Mouse (Mus musculus) heart, embryonic 12.5 days (tissue): ENCODE measurements around the gene Tnrc6a. TPM values are rescaled to one million over a fixed set of nuclear protein-coding genes. Genes with fewer than 3 reads are reported as not detected.

Experiments
- ATAC-seq: fragments of 200-750 bp; cut with Nextera tagmentation; 2 replicates; pipeline ENCODE4 v1.8.0; 2017; ENCODE audit warnings: moderate TSS enrichment, moderate library complexity; ENCODE audit not compliant: insufficient number of reproducible peaks, low FRiP score
- H3K27ac ChIP-seq: fragments of 300-500 bp; sonication (generic); 2 replicates; pipeline ENCODE4 v1.5.1; 2016; ENCODE audit warnings: mild to moderate bottlenecking, moderate library complexity; ENCODE audit not compliant: poor library complexity, severe bottlenecking
- H3K27me3 ChIP-seq: fragments of 300-500 bp; sonication (generic); replicated peaks from 2 replicates; pipeline ENCODE4 v1.6.1; 2016; ENCODE audit warnings: mild to moderate bottlenecking, moderate library complexity
- H3K36me3 ChIP-seq: fragments of 300-500 bp; sonication (generic); 2 replicates; pipeline ENCODE4 v1.6.1; 2016; ENCODE audit warnings: mild to moderate bottlenecking, moderate library complexity
- H3K4me1 ChIP-seq: fragments of 300-500 bp; sonication (generic); replicated peaks from 2 replicates; pipeline ENCODE4 v1.6.1; 2016; ENCODE audit warnings: mild to moderate bottlenecking
- H3K4me2 ChIP-seq: fragments of 300-500 bp; sonication (generic); 2 replicates; pipeline ENCODE4 v1.6.1; 2016; ENCODE audit warnings: mild to moderate bottlenecking, moderate library complexity
- H3K4me3 ChIP-seq: fragments of 300-500 bp; sonication (generic); 2 replicates; pipeline ENCODE4 v1.5.1; 2016; ENCODE audit warnings: mild to moderate bottlenecking
- H3K9ac ChIP-seq: fragments of 300-500 bp; sonication (generic); 2 replicates; pipeline ENCODE4 v1.6.1; 2016; ENCODE audit warnings: mild to moderate bottlenecking, moderate library complexity
- H3K9me3 ChIP-seq: fragments of 300-500 bp; sonication (generic); replicated peaks from 2 replicates; pipeline ENCODE4 v1.6.1; 2016; ENCODE audit warnings: mild to moderate bottlenecking, moderate library complexity
- WGBS: fragments of 180-500 bp; shearing (Covaris S2); methylation state at CpG from one replicate; pipeline ENCODE4 v1.1.7; 2016; 5-methylcytosine and 5-hydroxymethylcytosine counted together
- polyA plus RNA-seq: library from polyadenylated mRNA; unstranded; fragments of >200 nt; fragmentation: Nextera tagmentation; extraction: Ambion mirVana; gene quantifications from 2 replicates; pipeline ENCODE4 v1.2.1, GENCODE M21; 2016

Tnrc6a gene
- polyA plus RNA-seq, 1 experiment from 2014 or later: 48.9 TPM

DNA sequence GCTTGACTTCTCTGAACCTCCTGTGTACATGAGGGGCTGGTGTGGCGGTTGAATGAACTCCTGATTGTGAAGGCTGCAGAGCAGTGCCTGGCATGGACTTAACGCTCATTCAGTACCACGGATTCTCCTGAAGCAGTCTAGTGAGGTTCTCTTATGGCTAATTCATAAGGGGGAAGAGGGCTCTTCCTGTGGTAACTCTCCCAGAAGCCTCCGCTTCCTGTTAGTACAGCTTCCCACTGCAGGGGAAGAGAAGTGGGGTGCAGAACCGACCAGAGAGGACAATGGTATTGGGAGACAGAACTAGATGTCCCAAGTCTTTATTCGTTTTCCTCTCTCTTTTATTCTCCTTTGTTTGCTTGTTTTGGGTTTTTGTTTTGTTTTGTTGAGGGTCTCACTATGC, 116.4 kb downstream of the Tnrc6a start:
- no peak overlapping the region for H3K4me3 ChIP-seq
- no peaks in the 10 kb centered on the region for H3K9me3 ChIP-seq
- H3K4me1 ChIP-seq: peaks cover 24% of the 10 kb centered on the region
- H3K36me3 ChIP-seq: no peaks in the 10 kb centered on the region
- H3K27ac ChIP-seq: no peak overlapping the region
- no peaks in the 10 kb centered on the region for H3K27me3 ChIP-seq
- H3K4me2 ChIP-seq: no peak overlapping the region
- WGBS: 66% methylated on average over 6 of the region's 6 CpGs
- no peak overlapping the region for H3K9ac ChIP-seq
- ATAC-seq: no peak

DNA sequence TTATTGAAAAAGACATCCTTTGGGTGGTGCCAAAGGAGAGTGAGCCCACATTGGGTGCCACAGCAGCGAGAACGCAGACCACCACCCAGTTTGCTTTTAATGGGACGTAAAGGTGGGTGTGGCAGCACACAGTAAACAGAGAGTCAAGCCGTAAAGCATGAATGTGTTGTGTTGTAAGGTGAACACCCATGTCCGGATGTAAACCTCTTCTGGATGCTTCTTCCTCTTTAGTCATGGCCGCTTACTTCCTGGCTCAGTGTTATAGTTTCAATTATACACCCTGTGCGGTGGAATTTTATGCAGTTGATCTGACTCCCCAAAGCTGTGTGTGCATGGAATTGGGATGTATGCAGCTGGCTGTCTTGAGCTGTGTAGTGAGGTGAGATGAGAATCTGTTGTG, 118.6 kb downstream of the Tnrc6a start:
- Histone ChIP-seq H3K9me3 (no peaks in the 10 kb centered on the region), H3K9ac (no peak overlapping the region), H3K27me3 (no peaks in the 10 kb centered on the region), H3K4me1 (peaks cover 30% of the 10 kb centered on the region), H3K4me3 (no peak overlapping the region), H3K4me2 (no peak overlapping the region), H3K27ac (no peak overlapping the region), H3K36me3 (no peaks in the 10 kb centered on the region)
- 84% methylated on average over 7 of the region's 7 CpGs for WGBS
- ATAC-seq: no peak

DNA sequence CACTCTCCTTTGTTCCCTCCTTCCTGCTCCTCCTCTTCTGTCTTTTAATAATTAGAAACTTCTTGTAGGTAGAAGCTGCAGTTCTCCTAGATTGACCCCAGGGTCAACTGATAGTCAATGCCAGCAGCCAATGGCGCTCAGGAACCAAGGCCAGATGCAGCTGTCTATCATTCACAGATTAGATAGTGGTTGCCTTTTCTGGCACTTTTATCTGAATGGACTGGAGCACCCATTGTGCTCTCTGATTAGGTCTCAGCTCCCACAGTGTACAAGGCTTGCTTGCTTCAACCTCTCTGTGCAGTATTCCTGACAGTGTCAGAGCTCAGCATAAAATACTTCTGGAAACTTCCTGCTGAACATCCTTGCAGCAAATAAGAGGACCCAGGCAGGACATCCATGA, 121.1 kb downstream of the Tnrc6a start:
- Histone ChIP-seq H3K4me2 (no peak overlapping the region), H3K36me3 (no peaks in the 10 kb centered on the region), H3K27me3 (no peaks in the 10 kb centered on the region), H3K4me1 (peaks cover 30% of the 10 kb centered on the region), H3K4me3 (no peak overlapping the region), H3K27ac (no peak overlapping the region), H3K9ac (no peak overlapping the region), H3K9me3 (no peaks in the 10 kb centered on the region)
- ATAC-seq: no peak
- WGBS: 14% methylated on average over 1 of the region's 1 CpGs

Other genes with a start within 250 kb of the Tnrc6a start
- 23.5 and 24.3 TPM in 2 replicates for gene Rbbp6, start 158.2 kb upstream of the Tnrc6a start, polyA plus RNA-seq
- 0.15 and 0.34 TPM in 2 replicates for gene Slc5a11, start 90.9 kb downstream of the Tnrc6a start, polyA plus RNA-seq
- 37.5 and 38.5 TPM in 2 replicates for gene Lcmt1, start 245.9 kb downstream of the Tnrc6a start, polyA plus RNA-seq
- 23.0 and 25.4 TPM in 2 replicates for gene Arhgap17, start 246.0 kb downstream of the Tnrc6a start, polyA plus RNA-seq